Mouse (Mus musculus) olfactory bulb, adult 2 months (tissue): ENCODE results near the gene Gnb4.

ENCODE experiments used
- CTCF ChIP-seq: fragments of 200-500 bp; IDR thresholded peaks from 2 replicates; pipeline ENCODE4 v1.5.1; 2012; ENCODE audit warnings: low read depth, mild to moderate bottlenecking, low read length, moderate library complexity; ENCODE audit not compliant: insufficient read depth
- POLR2A ChIP-seq: fragments of 200-500 bp; IDR thresholded peaks from 2 replicates; pipeline ENCODE4 v1.6.1; 2012; ENCODE audit warnings: mild to moderate bottlenecking, low read depth, low read length, moderate library complexity; ENCODE audit not compliant: insufficient read depth

DNA sequence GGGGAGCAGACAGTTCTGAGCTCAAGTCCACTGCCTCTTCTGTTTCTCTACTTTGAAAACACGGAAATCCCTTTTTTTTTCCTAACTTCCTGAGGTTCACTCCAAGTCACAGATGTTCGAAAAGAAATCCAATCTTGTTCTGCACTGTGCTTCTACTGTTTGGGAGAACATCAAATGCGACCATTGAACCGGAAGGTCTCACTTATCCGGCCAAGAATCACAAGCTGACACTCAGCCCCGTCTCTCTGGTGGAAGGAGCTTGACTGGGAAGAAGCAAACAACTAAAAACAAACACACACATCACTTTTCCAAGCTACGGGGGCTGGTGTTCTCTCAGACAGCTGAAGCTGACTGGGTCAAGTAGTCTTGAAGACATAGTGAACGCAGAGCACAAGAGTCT is 21.9 kb upstream of the Gnb4 start:
- TF ChIP-seq CTCF, result no peak
- no peak for TF ChIP-seq POLR2A
